Mouse (Mus musculus) left cerebral cortex, postnatal 10 days (tissue): Measurements from ENCODE around the gene Hist1h3a. TPM values are rescaled to one million over a fixed set of nuclear protein-coding genes. Genes with fewer than 3 reads are reported as not detected.
"Not testable (repeated sequence)": the region's sequence is repeated elsewhere in the genome, so short reads cannot be mapped to it uniquely, and the experiment has no call there.

ENCODE experiments used
- DNase-seq, 2 experiments: peaks; one replicate each; pipeline ENCODE4 v3.0.0; 2021 to 2022; ENCODE audit warnings: low spot score in 2 of 2, mixed read lengths in 1 of 2; ENCODE audit errors: extremely low spot score in 1 of 2
- intact Hi-C: fragments of 180-260 bp; cut with DNase I; formaldehyde crosslinking; loops from one replicate; pipeline ENCODE4 v1.15.1; 2025
- total RNA-seq, 2 experiments: library from RNA; stranded (reverse); gene quantifications; 2 replicates each; pipeline ENCODE4 v1.2.3; 2021

Hist1h3a gene
- total RNA-seq, 2 experiments from 2014 or later: 53.3 to 58.4 TPM

DNA sequence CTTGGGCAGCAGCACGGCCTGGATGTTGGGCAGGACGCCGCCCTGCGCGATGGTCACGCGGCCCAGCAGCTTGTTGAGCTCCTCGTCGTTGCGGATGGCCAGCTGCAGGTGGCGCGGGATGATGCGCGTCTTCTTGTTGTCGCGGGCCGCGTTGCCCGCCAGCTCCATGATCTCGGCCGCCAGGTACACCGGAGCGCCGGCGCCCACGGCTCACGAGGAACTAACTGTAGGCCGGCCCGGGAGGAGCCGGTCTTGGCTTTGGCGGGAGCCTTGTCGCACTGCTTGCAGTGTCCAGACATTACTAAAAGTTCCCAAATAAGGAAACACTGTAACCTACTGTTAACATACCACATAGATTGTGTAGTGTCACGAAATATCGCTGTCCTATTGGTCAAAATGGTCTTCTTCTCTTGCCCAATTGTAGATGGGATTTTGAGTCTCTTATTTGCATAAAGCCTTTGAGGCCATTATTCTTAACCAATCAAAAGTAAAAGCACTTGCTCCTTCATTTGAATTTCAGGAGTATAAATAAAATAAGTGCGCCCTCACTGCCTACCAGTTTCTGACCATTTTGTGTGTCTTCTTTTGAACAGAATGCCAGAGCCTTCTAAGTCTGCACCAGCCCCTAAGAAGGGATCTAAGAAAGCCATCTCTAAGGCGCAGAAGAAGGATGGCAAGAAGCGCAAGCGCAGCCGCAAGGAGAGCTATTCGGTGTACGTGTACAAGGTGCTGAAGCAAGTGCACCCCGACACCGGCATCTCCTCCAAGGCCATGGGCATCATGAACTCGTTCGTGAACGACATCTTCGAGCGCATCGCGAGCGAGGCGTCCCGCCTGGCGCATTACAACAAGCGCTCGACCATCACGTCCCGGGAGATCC lies 15.7 kb downstream of the Hist1h3a start, which contains the start of gene Hist1h2bb:
Hist1h2bb (plus strand) TSS at position 534 of the 880 bp plus-strand sequence.
- intact Hi-C loops: not testable (repeated sequence)

DNA sequence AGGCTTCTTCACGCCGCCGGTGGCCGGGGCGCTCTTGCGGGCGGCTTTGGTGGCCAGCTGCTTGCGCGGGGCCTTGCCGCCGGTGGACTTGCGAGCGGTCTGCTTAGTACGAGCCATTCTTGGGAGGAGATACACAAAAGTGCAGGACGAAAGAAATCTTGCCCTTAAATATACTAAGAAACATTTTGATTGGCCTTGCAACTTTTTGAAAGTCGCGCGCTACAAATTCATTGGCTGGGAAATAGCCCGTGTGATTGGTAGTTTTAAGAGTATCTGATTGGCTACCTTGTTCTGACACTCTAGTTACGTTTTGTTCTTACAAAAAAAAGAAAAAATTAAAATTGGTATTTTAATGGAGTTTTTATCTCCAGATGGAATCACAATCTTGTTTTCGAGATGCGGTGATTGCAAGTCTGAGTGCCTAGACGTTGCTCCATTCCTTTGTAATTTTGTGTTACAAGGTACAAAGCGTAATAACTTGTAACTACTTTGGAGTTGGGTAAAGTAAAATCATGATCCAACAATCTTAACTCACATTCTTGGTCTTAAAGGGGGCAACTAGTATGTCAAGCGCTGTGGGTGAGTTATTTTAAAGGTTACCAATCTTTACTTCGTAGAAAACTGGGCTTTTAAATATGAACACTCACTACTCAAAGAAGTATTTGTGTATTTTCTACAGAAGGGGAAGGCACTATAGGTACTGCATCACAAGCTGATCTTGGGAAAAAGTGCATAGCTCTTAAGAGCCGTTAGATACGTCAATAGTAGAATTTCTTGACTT lies 16.6 kb downstream of the Hist1h3a start, which contains the start of gene Hist1h3c:
Hist1h3c (minus strand) TSS at position 222 of the 781 bp plus-strand sequence.
- DNase-seq: peak; percentile 88 to 92
- intact Hi-C loops: no loop called here

More for the DNA sequence above, 15.7 kb downstream of the Hist1h3a start, which contains the start of gene Hist1h2bb:
- peak; percentile 72 to 85 for DNase-seq

DNA sequence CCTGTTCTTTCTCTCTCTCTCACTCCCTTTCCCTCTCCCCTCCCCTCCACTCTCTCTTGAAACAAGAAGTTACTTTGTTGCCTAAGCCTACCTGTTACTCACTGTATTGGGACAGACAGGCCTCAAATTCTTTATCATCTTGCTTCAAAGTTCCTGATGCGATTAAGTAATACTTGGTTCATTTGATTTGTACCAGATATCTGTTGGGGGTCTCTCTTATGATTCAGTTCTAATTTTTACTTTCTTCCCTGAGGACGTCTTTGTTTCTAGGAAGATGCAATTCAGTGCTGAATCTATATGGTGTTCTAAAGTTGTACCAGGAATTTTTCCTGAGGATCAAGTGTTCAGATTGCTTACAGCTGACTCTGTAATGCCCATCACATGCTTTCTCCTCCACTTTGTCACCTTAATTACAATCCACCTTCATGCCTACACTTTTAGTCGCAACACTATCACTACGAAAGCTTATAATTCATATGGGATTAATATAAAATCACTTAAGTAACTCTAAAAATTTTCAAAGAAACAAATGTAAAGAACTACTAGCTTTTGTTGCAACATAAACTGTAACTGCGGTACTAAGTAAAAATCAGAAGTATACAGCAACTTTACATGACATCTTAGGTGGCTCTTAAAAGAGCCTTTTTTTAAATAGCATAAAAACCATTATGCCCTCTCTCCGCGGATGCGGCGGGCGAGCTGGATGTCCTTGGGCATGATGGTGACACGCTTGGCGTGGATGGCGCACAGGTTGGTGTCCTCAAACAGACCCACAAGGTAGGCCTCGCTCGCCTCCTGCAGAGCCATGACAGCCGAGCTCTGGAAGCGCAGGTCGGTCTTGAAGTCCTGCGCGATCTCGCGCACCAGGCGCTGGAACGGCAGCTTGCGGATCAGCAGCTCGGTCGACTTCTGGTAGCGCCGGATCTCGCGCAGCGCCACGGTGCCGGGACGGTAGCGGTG lies 17.5 kb downstream of the Hist1h3a start:
- intact Hi-C loops: no loop called here
- DNase-seq: no peak

DNA sequence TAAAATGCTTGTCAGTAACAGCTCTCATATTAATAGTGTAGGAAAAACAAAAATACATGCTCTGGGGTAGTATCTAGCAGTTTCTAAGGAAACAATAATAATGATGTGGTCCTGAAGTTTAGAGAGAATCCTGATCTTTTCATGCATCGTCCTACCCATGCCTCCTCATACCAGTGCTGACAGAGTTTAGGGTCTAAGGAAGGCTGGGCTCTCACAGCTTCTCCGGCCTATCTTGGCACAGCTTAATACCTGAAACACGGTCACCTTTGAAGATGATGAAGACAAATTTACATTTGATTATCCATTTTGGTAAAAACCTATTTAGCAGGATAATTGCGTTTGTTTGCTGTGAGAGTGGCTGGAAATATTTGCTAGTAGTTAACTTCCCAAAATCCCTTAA lies 18.2 kb downstream of the Hist1h3a start:
- DNase-seq: no peak
- intact Hi-C loops: no loop called here

DNA sequence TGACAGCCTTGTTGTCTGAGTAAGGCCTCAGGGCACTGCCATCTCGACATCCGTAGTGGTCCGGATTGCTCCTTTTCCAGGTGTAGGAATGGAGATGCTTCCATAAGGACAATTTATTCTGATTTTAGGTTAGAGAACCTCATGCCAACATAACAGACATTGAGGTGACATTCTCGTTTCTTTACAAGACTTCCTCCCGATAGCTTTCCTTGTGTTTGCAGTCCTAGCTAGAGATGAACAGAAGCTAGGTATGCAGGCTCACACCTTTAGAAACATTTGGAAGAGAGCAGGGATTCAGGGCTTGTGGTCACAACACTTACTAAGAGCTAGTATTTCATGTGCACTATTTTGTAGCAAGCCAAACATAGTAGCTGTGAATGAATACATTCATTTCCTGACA lies 19.0 kb downstream of the Hist1h3a start:
- intact Hi-C loops: no loop called here
- no peak for DNase-seq

DNA sequence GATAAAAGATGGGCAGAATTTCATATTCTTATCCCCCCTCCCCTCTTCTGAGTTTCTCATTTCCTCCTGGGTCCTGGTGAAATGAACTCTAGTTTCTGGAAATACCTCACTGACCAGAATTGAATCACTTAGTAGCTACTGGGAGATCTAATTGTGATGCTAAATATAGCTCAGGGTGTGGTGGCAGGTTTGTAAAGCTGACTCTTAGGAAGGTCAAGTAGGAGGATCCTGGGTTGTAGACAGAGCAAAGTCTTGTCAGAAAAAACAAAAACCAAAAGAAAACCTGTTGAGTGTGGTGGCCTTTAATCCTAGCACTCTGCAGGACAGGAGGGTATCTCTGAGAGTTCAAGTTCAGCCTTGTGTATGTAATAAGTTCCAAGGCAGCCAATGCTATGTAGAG lies 20.2 kb downstream of the Hist1h3a start:
- DNase-seq: no peak
- intact Hi-C loops: no loop called here

DNA sequence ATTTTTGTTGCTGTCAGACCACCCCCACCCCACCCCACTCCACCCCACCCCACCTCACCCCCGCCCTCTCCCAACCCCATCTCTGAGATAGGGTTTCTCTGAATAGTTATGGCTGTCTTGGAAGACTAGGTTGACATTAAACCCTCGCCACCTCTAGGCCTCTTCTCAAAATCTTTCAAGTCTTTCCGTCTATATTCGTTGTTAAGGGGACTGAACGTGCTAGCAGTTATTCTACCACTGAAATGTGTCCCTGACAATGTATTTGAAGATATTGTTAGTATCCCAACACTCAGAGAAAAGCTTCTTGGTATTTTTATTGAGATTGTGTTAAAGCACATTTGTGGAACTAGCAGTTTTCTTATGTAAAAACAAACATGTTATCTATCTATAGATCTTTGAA lies 21.3 kb downstream of the Hist1h3a start:
- no peak for DNase-seq
- intact Hi-C loops: no loop called here

- no peak for DNase-seq
- intact Hi-C loops: no loop called here
Measured at GRCm38 (mm10) chr13:23740256-23740840, 21.8 kb downstream of the Hist1h3a start.

DNA sequence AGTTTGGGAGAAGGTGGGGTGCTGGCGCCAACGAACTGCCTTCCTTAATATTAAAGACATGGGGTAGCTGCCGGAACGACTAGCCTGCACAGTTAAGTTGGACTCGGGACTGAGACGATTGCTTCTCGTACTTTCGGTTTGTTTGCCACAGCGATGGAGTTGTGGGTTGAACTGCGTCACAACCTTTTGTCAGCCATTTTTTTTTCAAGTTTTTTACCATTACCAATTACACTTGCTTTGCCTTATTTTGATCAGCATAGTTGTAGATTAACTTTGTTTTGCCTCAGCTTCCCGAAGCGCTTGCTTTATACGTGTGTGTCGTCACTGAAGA lies 22.3 kb downstream of the Hist1h3a start:
- DNase-seq: no peak
- intact Hi-C loops: loop anchor here (2.0 to 10.0 kb wide), 3 partner anchors 41 to 1695 kb away; partner anchors contain the start of genes Hist1h2ag, Hist1h2bj, Hist1h4c and Hist1h4d

- intact Hi-C loops: loop anchor here (2.0 to 10.0 kb wide), 3 partner anchors 40 to 1694 kb away; partner anchors contain the start of genes Hist1h2ag, Hist1h2bj, Hist1h4c and Hist1h4d
- DNase-seq: peak; percentile 94 to 96
Measured at GRCm38 (mm10) chr13:23739069-23739921, 22.9 kb downstream of the Hist1h3a start.

DNA sequence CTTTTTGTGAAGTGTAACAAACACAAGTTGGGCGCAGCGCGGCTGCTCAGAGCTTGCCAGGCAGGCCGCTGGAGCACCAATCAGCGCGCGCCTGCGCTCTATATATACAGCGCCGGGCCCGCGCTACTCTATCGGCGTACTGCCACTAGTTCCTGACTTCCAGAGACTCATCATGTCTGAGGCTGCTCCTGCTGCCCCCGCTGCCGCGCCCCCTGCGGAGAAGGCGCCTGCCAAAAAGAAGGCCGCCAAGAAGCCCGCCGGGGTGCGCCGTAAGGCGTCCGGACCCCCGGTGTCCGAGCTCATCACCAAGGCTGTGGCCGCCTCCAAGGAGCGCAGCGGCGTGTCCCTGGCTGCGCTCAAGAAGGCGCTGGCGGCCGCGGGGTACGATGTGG lies 23.5 kb downstream of the Hist1h3a start, which contains the start of gene Hist1h1c:
Hist1h1c (plus strand) TSS at position 132 of the 392 bp plus-strand sequence.
- intact Hi-C loops: loop anchor here (2.0 to 10.0 kb wide), 3 partner anchors 40 to 1694 kb away; partner anchors contain the start of genes Hist1h2ag, Hist1h2bj, Hist1h4c and Hist1h4d
- peak; percentile 84 to 94 for DNase-seq

DNA sequence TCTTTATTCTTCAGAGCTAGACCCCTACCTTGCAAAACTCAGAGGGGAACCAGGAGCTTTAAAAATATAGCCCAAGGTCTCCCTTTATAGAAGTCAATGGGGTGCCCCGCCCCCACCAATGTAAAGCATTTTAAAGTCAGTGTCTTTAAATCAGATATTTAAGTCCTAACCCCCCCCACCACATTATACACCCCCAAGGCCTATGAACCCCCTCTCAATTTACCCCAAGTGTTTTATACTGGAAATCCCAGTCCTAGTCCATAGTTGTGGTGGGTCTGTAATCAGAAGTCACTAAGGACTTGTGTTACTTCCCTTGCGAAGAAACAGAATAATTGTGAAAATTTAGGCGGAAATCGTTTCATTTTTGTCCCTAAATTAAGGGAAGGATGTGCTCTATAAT lies 24.1 kb downstream of the Hist1h3a start:
- peak in 1 of 2 experiments; percentile 33 for DNase-seq
- intact Hi-C loops: loop anchor here (2.0 to 10.0 kb wide), 3 partner anchors 39 to 1693 kb away; partner anchors contain the start of genes Hist1h2ag, Hist1h2bj, Hist1h4c and Hist1h4d

DNA sequence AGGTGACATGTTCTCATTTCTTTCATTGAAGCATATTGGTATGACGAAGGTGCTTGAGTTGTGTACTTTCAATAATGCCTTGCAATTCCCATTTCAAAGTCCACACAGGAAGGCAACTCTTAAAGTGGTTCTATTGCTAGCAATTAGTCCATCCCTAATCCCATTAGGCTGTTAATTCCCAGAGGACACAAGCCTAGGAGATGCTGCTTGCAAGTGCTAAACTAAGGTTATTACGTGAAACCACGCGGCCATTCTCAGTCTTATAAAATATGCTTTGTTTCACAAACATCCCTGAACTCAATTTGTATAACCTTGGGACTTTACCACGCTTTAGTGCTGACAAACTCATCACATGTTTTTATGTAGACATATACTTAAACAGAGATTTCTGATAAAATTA lies 25.1 kb downstream of the Hist1h3a start:
- no peak for DNase-seq
- intact Hi-C loops: loop anchor here (5.0 to 10.0 kb wide), 2 partner anchors 155 to 1692 kb away; partner anchors contain the start of genes Hist1h2ag, Hist1h2bj, Hist1h4d and Hist1h4i

DNA sequence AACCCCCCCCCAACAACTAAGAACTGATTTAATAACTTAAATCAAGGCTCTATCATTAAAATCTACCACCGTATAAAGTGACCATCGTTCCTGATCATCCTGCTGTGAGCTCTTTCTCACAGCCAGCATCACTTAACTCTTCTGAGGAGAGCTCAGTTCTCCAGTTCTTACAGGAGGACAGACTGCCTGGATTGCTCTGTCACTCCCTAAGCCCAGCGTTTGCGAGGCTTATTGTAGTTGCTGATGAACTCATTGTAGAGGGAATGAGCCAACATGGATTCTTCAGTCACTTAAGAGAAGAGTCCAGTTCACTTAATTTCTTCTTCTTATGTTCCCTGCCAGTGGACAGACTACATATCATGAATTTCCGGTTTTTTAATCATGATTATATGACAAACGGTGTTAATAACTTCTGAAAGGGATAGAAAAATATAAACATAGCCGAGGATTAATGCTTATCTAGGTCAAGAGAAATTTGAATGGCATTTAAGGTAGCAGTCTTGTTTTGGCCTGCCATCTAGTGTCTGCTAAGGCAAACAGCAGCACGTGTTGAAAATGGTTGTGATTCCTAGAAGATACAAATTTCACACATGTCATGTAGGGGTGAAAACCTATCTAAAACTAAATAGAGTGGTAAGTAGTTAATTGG lies 29.9 kb downstream of the Hist1h3a start:
- no peak for DNase-seq
- intact Hi-C loops: loop anchor here (1.0 to 10.0 kb wide), 2 partner anchors 31 to 1687 kb away; partner anchors contain the start of genes Hist1h2ag, Hist1h2bj and Hist1h4i

DNA sequence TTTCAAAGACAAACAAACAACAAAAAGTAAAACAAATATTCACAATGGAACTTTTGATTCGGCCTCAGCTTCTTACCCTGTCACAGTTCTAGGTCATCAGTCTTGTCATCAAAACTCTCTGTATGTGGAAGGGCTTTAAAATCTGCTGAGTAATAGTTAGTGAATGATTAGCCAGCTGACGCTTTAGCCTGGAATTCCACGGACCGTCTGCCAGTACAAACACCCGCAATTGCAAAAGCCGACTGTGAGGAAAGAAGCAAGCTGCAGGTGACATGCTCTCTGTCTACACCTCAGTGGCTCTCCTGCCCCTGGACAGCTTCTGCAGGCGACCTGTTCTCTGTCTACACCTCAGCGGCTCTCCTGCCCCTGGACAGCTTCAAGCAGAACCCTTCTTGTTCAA lies 31.7 kb downstream of the Hist1h3a start:
- intact Hi-C loops: loop anchor here (10.0 kb wide), 1 partner anchor 1686 kb away; the partner anchor contains the start of genes Hist1h2ag, Hist1h2bj and Hist1h4i
- DNase-seq: no peak

GRCm38 (mm10) chr13:23729706-23730105 lies 32.5 kb downstream of the Hist1h3a start:
- DNase-seq: no peak
- intact Hi-C loops: loop anchor here (10.0 kb wide), 1 partner anchor 1685 kb away; the partner anchor contains the start of genes Hist1h2ag, Hist1h2bj and Hist1h4i
